Mouse (Mus musculus) adrenal gland, postnatal 25 days (tissue): ENCODE measurements around the gene Coro1c. TPM values are rescaled to one million over a fixed set of nuclear protein-coding genes. Genes with fewer than 3 reads are reported as not detected.
A peak's percentile ranks its signal among the peaks of the same experiment; 100 is the strongest.
"Not testable (repeated sequence)": the region's sequence is repeated elsewhere in the genome, so short reads cannot be mapped to it uniquely, and the experiment has no call there.

Experiments
- DNase-seq: peaks from one replicate; pipeline ENCODE4 v3.0.0; 2021; ENCODE audit warnings: mixed read lengths
- total RNA-seq: library from RNA; stranded (reverse); gene quantifications from 2 replicates; pipeline ENCODE4 v1.2.3, GENCODE M21; 2021

The Coro1c gene
- total RNA-seq, 1 experiment from 2014 or later, result 52.6 TPM

- DNase-seq, result no peak
Observed at GRCm38 (mm10) chr5:113828481-113828880, 80.1 kb downstream of the Coro1c start.

DNA sequence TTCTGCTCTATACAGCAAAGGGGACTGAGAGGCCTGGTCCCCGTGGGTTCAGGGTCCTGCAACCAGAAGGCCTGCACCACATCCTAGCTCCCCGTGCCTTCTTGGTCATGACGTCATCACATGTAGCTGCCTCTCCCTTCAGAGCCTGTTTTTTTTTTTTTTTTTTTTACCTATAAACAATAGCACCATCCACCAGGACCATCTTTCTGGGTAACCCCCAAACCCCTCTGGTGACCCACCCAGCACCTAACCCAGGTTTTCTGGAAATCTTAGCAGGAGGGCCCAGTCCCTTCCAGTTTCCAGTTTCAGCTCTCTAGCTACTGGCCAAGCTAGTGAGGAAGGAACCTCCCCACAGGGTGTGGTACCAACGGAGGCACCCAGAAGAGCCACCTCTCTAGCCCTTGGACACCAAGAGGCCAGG, 80.6 kb downstream of the Coro1c start:
- no peak for DNase-seq

DNA sequence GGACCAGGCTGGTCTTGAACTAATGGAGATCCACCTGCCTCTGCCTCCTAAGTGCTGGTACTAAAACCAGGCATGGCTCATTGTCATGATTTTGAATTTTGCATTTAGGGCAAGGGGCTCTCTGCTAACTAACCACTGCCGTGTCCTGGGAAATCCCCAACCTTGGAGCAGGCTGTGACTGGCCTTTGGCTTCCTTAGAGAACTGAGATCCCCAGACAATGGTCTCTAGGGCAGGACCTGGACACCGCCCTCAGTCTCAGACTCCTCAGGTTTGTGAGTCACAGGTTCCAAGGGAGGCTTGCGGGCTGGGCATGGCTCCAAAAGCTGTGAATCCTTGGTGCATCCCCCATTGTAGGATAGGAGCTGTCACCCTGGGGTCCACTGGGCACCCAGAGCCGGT, 81.9 kb downstream of the Coro1c start:
- DNase-seq, result no peak

DNA sequence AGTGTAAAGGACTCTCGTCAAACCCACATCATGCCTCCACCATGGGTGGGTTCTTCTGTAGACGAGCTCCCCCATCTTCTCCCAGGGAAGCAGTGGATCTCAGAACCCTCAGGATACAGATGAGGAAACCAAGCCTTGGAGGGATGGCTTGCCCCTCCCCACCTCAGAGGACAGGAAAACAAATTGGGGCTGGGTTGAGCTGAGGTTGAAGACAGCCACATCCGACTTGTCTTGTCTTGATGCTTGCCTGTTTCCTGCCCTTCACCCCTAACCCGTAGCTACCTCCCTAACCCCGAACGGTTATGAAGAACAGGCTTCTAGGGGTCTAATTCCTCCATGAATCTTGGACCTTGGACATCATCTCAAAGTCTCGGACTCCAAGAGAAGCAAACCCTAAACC, 83.0 kb downstream of the Coro1c start:
- DNase-seq, result no peak

GRCm38 (mm10) chr5:113824228-113824627, 84.3 kb downstream of the Coro1c start:
- no peak for DNase-seq

DNA sequence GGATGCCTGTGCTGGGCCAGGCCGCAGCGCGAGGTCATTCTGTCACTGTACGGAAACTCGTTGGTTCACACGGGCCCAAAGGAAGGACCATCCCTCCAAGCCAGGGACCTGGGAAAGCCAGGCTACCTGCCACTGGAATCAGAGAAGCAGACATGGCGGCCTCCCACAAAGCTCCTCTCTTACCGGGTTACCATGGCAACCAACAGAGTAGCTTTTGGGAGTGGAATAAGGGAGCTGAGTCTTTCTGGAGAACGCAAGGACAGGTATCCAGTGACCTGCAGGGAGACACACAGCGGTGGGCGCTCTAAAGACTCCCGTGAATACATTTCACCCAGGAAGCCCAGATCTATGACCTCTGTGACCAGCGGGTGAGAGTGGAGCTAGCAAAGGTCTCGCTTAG, 90.0 kb downstream of the Coro1c start:
- no peak for DNase-seq

DNA sequence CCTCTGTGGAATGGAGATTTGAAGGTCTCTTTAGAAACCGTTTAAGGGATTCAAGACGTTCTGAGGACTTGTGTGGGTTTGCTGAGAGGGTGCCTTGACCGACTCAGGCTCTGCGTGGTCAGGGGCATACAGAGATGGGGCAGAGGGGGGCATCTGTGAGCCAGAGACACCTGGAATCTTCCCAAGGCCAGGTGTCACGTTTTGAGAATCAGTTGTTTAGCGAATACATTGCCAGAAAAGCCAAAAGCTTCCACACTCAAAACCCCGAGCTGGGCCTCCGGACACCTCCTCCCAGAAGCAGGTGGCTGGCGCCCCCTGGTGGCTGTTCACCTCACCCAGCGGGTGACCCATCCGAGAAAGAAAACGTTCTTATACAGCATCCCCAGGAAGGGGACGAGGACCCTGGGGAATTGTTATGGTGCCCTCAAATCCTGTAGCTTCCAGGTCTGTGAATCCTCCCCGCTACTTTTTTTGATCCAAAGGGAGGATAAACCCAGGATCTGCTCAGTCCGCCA, 92.9 kb downstream of the Coro1c start:
- DNase-seq, result peak; percentile 89

DNA sequence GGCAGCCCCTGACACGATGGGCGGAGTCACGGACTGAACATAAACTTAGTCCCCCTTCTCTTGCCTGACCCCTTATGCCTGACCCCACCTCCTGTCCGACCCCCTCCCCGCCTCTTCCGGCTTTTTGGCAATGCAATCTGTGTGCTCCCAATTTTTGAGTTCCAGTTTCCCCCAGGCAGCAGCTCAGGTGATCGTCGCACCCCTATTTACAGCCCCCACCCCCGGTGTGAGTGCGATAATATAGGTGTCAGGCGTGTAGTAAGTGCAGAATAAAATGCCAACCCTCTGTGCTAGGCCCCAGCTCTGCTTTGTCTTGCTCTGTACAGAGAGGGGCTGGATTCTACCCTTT, 93.5 kb downstream of the Coro1c start:
- no peak for DNase-seq

DNA sequence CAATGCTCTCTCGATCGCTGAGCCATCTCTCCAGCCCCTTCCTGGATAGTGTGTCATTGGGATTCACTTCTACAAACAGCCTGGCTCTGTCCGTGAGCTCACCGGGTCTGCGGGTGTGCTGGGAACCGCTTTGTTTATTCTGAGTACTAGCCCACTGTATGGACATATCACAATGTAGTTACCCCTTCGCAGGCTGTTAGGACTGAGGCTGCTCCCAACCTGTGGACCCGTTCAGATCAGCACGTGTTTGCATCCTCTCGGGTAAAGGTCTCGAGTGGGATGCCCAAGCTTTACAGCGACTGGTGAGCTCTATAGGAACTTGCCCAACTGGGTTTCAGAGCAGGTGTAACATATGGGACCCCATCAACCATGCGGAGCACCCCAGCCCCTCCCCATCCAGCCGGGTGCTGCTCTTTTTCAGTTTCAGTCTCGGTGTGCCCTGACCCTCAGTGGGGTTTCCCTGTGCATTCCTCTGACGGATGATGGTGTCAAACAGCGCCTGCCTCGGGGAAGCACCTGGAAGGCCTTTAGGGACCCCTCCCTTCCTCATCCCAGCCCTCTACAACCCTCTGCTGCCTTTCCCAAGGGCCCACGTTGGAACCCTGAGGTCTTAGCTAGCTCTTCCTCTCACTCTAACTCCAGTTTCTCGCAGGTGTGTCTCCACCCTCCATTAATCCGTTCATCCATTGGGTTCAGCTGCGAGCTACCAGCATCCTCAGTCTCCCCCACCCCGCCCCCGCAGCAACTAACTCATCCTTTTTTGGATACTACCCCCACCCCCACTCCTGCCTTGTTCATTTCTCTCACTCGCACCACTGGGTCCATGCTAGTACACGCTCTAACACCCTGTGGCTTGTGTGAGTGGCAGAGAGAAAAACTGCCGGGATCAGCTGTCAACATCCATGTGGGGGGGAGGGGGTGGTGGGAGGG, 94.2 kb downstream of the Coro1c start:
- DNase-seq, result no peak

DNA sequence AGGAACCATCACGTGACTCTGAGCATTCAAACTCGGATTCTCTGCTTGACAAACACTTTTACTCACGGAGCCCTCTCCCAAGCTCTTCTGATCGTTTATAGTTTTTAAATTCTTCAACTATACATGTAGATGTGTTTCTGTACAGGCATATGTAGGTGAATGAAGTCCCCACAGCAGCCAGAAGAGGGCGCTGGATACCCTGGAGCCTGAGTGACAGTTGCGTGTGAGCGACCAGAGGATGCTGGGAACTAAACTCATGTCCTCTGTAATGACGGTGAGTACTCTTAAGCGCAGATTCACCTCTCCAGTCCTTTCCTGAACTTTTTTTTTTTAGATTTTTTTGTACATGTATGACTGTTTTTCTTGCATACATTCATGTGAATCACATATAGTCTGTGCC, 95.0 kb downstream of the Coro1c start:
- no peak for DNase-seq

DNA sequence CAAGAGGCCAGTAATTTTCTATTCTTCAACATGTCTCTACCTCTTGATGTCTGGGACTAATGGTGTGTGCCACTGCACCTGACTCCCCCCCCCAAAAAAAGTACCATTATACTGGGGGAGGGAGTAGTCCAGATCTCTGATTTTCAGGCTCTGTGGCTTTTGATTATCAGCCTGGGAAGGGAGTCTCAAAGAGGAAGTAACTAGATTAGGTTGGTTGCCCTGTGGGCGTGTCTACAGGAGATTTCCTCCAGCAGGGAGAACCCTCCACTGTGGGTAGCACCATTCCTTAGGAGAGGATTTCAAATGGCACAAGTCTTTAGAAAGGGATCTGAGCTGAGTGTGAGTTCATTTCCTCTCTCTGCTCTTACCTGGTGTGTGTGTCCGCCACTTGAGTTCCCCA, 95.9 kb downstream of the Coro1c start:
- DNase-seq, result no peak

DNA sequence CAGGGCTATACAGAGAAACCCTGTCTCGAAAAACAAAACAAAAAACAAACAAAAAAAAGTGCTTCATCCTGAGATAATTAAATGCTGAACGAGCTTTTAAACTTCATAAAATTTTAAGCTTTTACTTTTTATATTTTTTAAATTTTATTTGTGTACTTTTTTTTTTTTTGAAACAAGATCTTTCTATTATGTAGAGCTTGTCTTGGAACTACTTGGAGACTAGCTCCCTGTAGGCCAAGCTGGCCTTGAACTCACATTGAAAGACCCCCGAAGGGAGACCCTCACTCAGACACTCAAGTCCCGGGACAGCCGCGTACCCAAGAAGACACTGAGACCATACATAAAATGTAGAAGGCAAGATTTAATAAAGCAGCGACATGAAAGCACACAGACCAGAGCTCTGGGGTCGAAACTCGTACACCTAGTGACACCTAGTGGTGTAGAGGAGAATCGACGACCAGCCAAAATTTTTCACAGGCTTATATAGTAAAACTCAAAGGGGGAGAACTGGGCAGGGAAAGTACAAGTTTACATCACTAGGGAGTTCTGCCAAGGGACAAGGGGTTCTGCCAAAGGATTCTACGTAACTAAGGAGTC, 96.6 kb downstream of the Coro1c start:
- not testable (repeated sequence) for DNase-seq

- no peak for DNase-seq
Observed at GRCm38 (mm10) chr5:113810111-113810510, 98.4 kb downstream of the Coro1c start.

- DNase-seq, result no peak
Observed at GRCm38 (mm10) chr5:113808177-113808576, 100.4 kb downstream of the Coro1c start.

GRCm38 (mm10) chr5:113807712-113808111, 100.8 kb downstream of the Coro1c start:
- DNase-seq, result no peak

- no peak for DNase-seq
Observed at GRCm38 (mm10) chr5:113806414-113806813, 102.1 kb downstream of the Coro1c start.

DNA sequence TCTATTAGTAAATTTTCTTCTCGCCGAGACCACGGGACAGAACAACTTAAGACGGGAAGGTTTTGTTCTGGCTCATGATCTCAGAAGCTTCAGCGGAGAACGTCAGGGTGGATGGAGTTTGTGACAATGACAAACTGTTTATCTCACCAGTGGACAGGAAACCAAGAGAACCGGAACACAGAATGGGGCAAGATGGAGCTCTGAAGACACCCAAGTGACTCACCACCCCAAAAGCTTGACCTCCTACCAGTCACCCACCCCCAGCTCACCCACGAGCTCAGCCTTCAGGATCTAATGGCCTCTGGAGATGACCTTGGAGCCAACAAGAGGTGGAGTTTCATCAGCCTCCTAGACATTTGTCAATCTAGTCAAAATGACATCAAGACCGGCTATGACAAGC, 103.3 kb downstream of the Coro1c start:
- DNase-seq, result no peak

DNA sequence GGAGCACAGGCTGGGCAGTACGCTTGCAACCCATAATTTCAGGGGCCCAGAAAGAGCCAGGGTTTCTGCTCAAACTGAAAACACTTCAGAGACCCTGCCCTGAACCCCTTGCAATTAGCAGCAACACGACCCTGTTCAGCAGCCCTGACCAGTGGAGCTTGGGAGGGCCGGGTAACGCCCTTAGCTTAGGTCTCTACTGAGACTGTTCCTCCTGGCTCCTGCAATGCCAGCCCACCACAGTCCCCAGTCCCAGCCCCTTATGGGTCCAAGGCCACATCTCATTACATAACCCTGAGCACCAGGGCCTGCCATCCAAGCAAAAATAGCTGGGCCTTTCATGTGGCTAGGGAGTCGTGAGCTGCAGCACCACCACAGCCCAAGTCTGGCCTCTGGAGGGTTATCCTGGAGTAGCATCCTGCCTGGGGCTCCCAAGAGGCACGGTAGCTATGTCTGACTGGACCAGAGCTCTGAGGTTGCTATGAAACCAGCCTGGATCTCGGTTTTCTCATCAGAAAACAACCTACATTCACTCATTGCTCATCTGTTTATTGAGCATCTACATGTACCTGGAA, 104.1 kb downstream of the Coro1c start:
- no peak for DNase-seq

DNA sequence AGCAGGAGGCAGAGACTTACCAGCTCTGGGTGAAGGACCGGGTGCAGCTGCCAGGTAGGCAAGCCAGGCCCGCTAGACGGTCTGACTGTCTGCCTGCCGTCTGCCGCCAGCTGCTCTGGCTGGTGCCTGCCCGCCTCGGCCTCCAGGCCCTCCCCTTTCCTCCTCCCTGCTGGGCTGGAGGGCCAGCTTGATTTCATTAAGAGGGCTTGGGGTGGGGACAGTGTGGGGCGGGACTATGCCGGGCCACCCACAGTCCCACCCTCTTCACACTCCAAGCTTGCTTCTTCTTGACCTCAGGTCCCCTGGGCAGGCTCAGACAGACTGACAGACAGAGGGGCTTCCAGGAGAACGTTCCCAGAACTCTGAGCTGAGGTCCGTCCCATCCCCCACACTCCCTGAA, 108.3 kb downstream of the Coro1c start, which contains the start of gene Tmem119:
TSS of gene Tmem119 (minus strand) at position 237 of the 400 bp plus-strand sequence.
- peak; percentile 48 for DNase-seq

DNA sequence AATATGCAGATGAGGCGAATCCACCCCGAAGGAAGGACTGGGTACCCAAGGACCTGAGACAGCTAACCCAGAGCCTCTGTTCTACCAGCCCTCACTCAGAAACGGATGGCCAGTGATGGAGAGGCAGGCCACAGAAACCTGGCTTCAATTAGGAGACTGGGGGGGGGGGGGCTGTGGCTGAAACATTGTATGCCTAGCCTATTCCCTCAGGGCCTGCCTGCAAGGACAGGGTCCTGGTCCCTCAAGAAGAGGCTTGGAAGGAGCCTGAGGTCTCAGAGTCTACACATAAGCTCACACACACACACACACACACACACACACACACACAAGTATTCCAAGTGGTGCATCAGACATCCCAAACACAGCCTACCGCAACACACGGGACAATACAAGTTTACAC, 108.9 kb downstream of the Coro1c start:
- DNase-seq, result no peak

- no peak for DNase-seq
Observed at GRCm38 (mm10) chr5:113798525-113798924, 110.0 kb downstream of the Coro1c start.

- DNase-seq, result no peak
Observed at GRCm38 (mm10) chr5:113797149-113797882, 111.2 kb downstream of the Coro1c start.
